Mouse (Mus musculus): Measurements from ENCODE around the gene D130052B06Rik.

GRCm38 (mm10) chr11:33614218-33614617 lies 15.1 kb downstream of the D130052B06Rik start:
- TF ChIP-seq EP300 (IDR thresholded peaks at IDR 0.05; ENCODE audit: insufficient read depth, low read depth, low read length) (peak; percentile 63; the same call in 1 of the 2 replicates), POLR2A (IDR thresholded peaks at IDR 0.05; ENCODE audit: insufficient read depth, low read length) (no peak)

All from ES-Bruce4 (cell line).